Mouse (Mus musculus): ENCODE data around the gene Lrrk2. TPM values are rescaled to one million over a fixed set of nuclear protein-coding genes. Genes with fewer than 3 reads are reported as not detected.

The Lrrk2 gene
- polyA plus RNA-seq, 1 experiment from 2014 or later = 8.3 TPM

DNA sequence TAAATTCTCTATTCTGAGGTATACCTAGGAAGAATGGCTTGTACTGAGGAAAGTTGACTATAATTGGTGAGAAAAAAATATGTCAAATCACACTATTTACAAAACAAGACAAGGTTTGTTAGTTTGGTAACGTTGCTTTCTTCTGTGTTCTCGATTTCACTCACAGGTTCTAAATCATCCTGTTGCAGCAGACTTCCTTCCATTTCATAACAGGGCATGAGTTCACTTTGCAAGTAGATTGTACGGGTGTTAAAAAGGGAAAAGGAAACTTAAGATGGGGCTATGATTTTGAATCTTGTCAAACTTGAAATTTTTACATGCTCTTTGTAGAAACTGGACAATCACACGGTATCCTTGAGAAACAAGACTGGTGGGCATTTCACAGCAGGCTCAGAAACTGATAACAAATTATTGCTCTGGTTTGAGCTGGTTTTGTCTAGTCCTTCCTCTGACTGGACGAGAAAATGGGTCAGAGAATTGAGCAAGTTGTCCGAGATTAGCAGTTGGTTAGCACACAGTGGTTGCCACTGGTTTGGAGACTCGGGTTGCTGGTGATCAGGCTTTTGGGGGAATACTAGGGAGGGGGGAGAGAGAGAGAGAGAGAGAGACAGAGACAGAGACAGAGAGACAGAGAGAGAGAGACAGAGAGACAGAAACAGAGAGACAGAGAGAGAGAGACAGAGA, 13.0 kb downstream of the Lrrk2 start:
- no peak overlapping the region for H3K27ac ChIP-seq (ENCODE audit: low read depth)
- H3K4me3 ChIP-seq (ENCODE audit: low read depth, low read length) = no peak overlapping the region
- H3K36me3 ChIP-seq (ENCODE audit: insufficient read depth) = peaks cover 13% of the 10 kb centered on the region
- ATAC-seq (ENCODE audit: insufficient read depth) = no peak
- no peak for DNase-seq
- no peaks in the 10 kb centered on the region for H3K9me3 ChIP-seq (ENCODE audit: low read depth, low read length)
- no peaks in the 10 kb centered on the region for H3K27me3 ChIP-seq (ENCODE audit: insufficient read depth, low read length)
- no peak overlapping the region for H3K9ac ChIP-seq
- no peak for TF ChIP-seq CTCF (IDR thresholded peaks at IDR 0.05; ENCODE audit: low read depth)
- H3K4me1 ChIP-seq (ENCODE audit: insufficient read depth) = no peaks in the 10 kb centered on the region
- 76% methylated on average over 7 of the region's 7 CpGs for WGBS
- no peak overlapping the region for H3K4me2 ChIP-seq

DNA sequence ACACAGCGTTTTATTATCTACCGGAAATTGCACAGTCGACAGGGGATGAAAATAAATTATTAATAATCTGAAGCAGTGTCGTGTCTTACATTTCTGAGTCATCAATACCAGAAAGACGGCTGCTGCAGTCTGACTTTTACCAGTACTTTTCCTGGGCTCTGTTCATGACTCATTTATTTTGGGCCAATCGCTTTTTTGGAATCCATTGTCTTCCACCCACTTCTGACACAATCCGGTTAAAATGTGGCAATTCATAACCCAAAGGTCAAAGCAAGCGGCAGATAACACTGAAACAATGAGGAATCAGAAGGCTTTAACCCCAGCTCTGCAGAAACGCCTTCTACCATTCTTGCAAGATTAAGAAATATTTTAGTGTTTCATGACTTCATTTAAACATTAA, 17.7 kb downstream of the Lrrk2 start:
- ATAC-seq (ENCODE audit: insufficient read depth) = no peak
- Histone ChIP-seq H3K9ac (no peak overlapping the region), H3K4me1 (ENCODE audit: insufficient read depth) (no peaks in the 10 kb centered on the region), H3K4me3 (ENCODE audit: low read depth, low read length) (no peak overlapping the region), H3K27me3 (ENCODE audit: insufficient read depth, low read length) (no peaks in the 10 kb centered on the region), H3K27ac (ENCODE audit: low read depth) (no peak overlapping the region), H3K36me3 (ENCODE audit: insufficient read depth) (peaks cover 9% of the 10 kb centered on the region; the same call in 1 of the 2 replicates), H3K4me2 (no peak overlapping the region), H3K9me3 (ENCODE audit: low read depth, low read length) (no peaks in the 10 kb centered on the region)
- TF ChIP-seq CTCF (IDR thresholded peaks at IDR 0.05; ENCODE audit: low read depth) = no peak
- WGBS = 72% methylated on average over 9 of the region's 9 CpGs
- DNase-seq = no peak

DNA sequence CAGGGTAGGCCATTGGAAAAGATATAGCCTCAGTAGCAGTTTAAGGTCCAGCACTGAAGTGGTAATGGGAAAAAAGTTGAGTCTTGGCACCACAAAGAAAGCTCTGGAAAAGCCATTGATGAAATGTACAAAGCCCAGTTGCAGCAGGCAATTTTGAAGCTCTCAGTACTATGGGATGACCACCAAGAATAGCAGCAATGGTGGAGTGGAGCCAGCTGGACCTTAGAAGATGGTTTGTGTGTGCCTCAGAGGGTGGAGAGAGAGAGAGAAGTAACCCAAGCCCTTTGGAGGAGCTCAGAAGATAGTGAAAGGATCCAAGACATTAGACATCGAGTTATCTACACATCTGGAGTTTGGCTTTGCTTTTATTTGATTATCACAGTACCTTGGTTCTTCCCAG, 20.1 kb downstream of the Lrrk2 start:
- ATAC-seq (ENCODE audit: insufficient read depth) (no peak), DNase-seq (no peak)
- Histone ChIP-seq H3K27ac (ENCODE audit: low read depth) (no peak overlapping the region), H3K4me3 (ENCODE audit: low read depth, low read length) (no peak overlapping the region), H3K4me2 (no peak overlapping the region), H3K4me1 (ENCODE audit: insufficient read depth) (no peaks in the 10 kb centered on the region), H3K9me3 (ENCODE audit: low read depth, low read length) (no peaks in the 10 kb centered on the region), H3K9ac (no peak overlapping the region), H3K36me3 (ENCODE audit: insufficient read depth) (peaks cover 16% of the 10 kb centered on the region; the same call in 1 of the 2 replicates), H3K27me3 (ENCODE audit: insufficient read depth, low read length) (no peaks in the 10 kb centered on the region)
- 70% methylated on average over 1 of the region's 1 CpGs for WGBS
- no peak for TF ChIP-seq CTCF (IDR thresholded peaks at IDR 0.05; ENCODE audit: low read depth)

DNA sequence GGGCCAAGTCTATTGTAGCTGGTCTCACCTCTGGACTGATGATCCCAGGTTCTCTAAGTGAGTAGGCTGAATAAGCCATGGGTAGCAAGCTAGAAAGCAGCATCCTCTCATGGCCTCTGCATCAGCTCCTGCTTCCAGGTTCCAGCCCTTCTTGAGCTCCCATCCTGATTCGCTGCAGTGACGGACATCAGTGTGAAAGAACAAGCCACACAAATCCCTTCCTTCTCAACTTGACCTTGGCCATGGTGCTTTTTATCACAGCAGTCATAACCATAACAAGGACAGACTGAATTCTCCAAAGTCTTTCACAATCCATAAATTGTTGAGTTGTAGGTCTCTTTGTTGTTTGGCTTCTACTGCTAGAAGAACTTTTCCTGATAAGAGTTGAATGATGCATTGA, 20.9 kb downstream of the Lrrk2 start:
- H3K4me2 ChIP-seq = no peak overlapping the region
- ATAC-seq (ENCODE audit: insufficient read depth) (no peak), DNase-seq (no peak)
- TF ChIP-seq CTCF (IDR thresholded peaks at IDR 0.05; ENCODE audit: low read depth) = no peak
- no peaks in the 10 kb centered on the region for H3K9me3 ChIP-seq (ENCODE audit: low read depth, low read length)
- no peaks in the 10 kb centered on the region for H3K4me1 ChIP-seq (ENCODE audit: insufficient read depth)
- WGBS = 93% methylated on average over 2 of the region's 2 CpGs
- H3K27ac ChIP-seq (ENCODE audit: low read depth) = no peak overlapping the region
- H3K27me3 ChIP-seq (ENCODE audit: insufficient read depth, low read length) = no peaks in the 10 kb centered on the region
- peaks cover 16% of the 10 kb centered on the region; the same call in 1 of the 2 replicates for H3K36me3 ChIP-seq (ENCODE audit: insufficient read depth)
- no peak overlapping the region for H3K4me3 ChIP-seq (ENCODE audit: low read depth, low read length)
- no peak overlapping the region for H3K9ac ChIP-seq

DNA sequence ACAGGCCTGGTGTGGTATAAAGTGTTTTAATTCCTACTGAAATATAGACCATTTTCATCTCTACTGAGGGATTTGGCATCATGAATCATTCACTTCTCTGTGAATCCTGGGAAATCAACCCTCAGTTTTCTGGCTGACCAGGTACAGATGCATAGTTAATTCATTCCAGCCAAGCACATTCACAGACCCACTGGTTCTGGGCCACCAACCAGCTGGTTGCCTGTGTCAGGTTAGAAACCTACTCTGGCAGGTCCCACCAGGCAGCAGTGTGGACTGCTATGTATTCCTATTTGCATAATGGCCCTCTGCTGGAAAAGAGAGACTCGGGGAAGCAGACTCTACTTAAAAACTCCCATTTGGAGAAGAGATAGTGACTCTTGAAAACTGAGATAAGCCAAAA, 27.9 kb downstream of the Lrrk2 start:
- DNase-seq (no peak), ATAC-seq (ENCODE audit: insufficient read depth) (no peak)
- no peak for TF ChIP-seq CTCF (IDR thresholded peaks at IDR 0.05; ENCODE audit: low read depth)
- H3K9ac ChIP-seq = no peak overlapping the region
- H3K27ac ChIP-seq (ENCODE audit: low read depth) = no peak overlapping the region
- H3K4me1 ChIP-seq (ENCODE audit: insufficient read depth) = no peaks in the 10 kb centered on the region
- 0 out of 2 replicates have a peak, but pooled peaks cover 10% of the 10 kb centered on the region for H3K36me3 ChIP-seq (ENCODE audit: insufficient read depth)
- H3K4me2 ChIP-seq = no peak overlapping the region
- H3K4me3 ChIP-seq (ENCODE audit: low read depth, low read length) = no peak overlapping the region
- WGBS = 22% methylated on average over 1 of the region's 1 CpGs
- H3K9me3 ChIP-seq (ENCODE audit: low read depth, low read length) = no peaks in the 10 kb centered on the region
- H3K27me3 ChIP-seq (ENCODE audit: insufficient read depth, low read length) = no peaks in the 10 kb centered on the region

DNA sequence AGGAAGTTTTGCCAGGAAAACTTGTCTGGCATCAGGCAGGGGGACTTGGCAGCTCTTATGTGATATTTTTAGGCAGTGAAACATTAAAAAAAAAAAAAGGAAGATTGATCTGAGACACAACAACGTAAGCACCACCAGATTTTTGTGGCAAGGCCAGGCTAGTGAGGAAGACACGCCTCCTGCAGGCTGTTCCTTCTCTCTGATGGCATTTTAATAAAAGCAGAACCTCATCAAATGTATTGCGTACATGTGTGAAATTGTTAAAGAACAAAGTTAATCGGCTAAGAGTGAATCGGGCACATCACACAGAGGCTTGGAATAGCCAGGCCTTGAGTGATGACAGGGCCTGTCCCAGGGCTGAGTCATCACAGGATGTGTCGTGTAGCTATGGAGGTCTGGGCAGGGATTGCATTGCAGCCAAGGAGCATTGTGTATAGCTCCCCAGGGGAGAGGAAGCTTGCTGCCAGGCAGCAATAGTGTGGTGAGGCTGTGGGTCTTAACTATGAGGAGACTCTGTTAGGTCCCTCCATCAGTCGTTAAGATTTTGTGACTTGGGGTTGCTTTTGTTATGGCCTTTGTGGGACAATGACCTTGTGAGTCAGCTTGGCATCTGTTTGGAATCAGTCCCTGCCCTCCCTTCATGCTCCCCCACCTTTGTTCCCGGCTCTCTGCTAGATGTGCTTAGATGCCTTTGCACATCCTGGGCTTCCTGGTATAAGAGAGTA, 30.2 kb downstream of the Lrrk2 start:
- peak overlapping the region; percentile 54 for H3K27ac ChIP-seq (ENCODE audit: low read depth)
- no peaks in the 10 kb centered on the region for H3K27me3 ChIP-seq (ENCODE audit: insufficient read depth, low read length)
- no peaks in the 10 kb centered on the region for H3K4me1 ChIP-seq (ENCODE audit: insufficient read depth)
- peak; percentile 65 for DNase-seq
- ATAC-seq (ENCODE audit: insufficient read depth) = peak; percentile 95
- 0 out of 2 replicates have a peak, but pooled peaks cover 2% of the 10 kb centered on the region for H3K36me3 ChIP-seq (ENCODE audit: insufficient read depth)
- TF ChIP-seq CTCF (IDR thresholded peaks at IDR 0.05; ENCODE audit: low read depth) = no peak
- H3K9me3 ChIP-seq (ENCODE audit: low read depth, low read length) = no peaks in the 10 kb centered on the region
- no peak overlapping the region for H3K4me3 ChIP-seq (ENCODE audit: low read depth, low read length)
- 40% methylated on average over 8 of the region's 8 CpGs for WGBS
- H3K4me2 ChIP-seq = no peak overlapping the region
- H3K9ac ChIP-seq = no peak overlapping the region

DNA sequence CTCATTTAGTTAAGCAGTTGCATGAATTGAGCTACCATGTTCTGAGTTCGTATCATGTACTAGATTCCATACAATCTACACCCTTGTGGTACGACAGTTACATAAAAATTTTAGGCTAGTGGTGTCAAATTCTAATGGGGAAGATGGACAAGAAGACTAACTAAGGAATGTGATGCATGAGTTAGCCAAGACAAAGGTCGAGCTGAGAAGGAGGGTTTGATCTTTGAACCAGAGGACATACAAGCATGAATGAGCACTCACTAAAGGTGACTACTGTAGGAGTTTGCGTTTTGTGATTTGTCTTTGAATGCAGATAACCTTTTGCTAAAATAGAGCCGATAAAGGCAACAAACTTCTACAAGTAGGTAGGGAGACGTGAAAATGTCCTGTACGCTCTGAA, 31.1 kb downstream of the Lrrk2 start:
- no peak for DNase-seq

More for the DNA sequence above, 31.1 kb downstream of the Lrrk2 start:
- no peaks in the 10 kb centered on the region for H3K27me3 ChIP-seq (ENCODE audit: insufficient read depth, low read length)
- H3K9me3 ChIP-seq (ENCODE audit: low read depth, low read length) = no peaks in the 10 kb centered on the region
- ATAC-seq (ENCODE audit: insufficient read depth) = no peak
- 82% methylated on average over 7 of the region's 7 CpGs for WGBS
- no peak overlapping the region for H3K27ac ChIP-seq (ENCODE audit: low read depth)
- no peak overlapping the region for H3K4me3 ChIP-seq (ENCODE audit: low read depth, low read length)
- H3K9ac ChIP-seq = no peak overlapping the region
- no peaks in the 10 kb centered on the region for H3K4me1 ChIP-seq (ENCODE audit: insufficient read depth)
- H3K4me2 ChIP-seq = no peak overlapping the region
- TF ChIP-seq CTCF (IDR thresholded peaks at IDR 0.05; ENCODE audit: low read depth) = no peak
- H3K36me3 ChIP-seq (ENCODE audit: insufficient read depth) = 0 out of 2 replicates have a peak, but pooled peaks cover 2% of the 10 kb centered on the region
